Mouse (Mus musculus) hindbrain, embryonic 16.5 days (tissue): ENCODE results near the gene 1110051M20Rik. TPM values are rescaled to one million over a fixed set of nuclear protein-coding genes. Genes with fewer than 3 reads are reported as not detected.

Experiments
- microRNA-seq: library from miRNA; unstranded; fragments of <30 nt; microRNA quantifications from one replicate; pipeline ENCODE4, GENCODE M21; 2017
- polyA plus RNA-seq: library from polyadenylated mRNA; unstranded; fragments of >200 nt; fragmentation: Nextera tagmentation; extraction: Ambion mirVana; gene quantifications from 2 replicates; pipeline ENCODE4 v1.2.1, GENCODE M21; 2015

Gene 1110051M20Rik
- polyA plus RNA-seq, 1 experiment from 2014 or later = 163 TPM

Small RNAs within 50 kb of the gene (microRNA-seq; reads per million reads assigned to microRNA genes)
- not detected for gene Gm22071

Other genes with a start within 250 kb of the 1110051M20Rik start
- 2.6 and 3.1 TPM in 2 replicates for gene Nr1h3, start 241.9 kb downstream of the 1110051M20Rik start, polyA plus RNA-seq
- 38.6 and 43.2 TPM in 2 replicates for gene Acp2, start 241.8 kb downstream of the 1110051M20Rik start, polyA plus RNA-seq
- gene Ddb2, start 207.7 kb downstream of the 1110051M20Rik start, polyA plus RNA-seq = 16.1 and 17.4 TPM in 2 replicates
- gene Pacsin3, start 188.8 kb downstream of the 1110051M20Rik start, polyA plus RNA-seq = 21.8 and 24.5 TPM in 2 replicates
- 61.2 and 67.7 TPM in 2 replicates for gene Arfgap2, start 179.7 kb downstream of the 1110051M20Rik start, polyA plus RNA-seq
- 4.5 and 5.3 TPM in 2 replicates for gene Lrp4, start 12.8 kb upstream of the 1110051M20Rik start, polyA plus RNA-seq
- 90.1 and 101 TPM in 2 replicates for gene Ckap5, start 82.1 kb upstream of the 1110051M20Rik start, polyA plus RNA-seq
- 0.08 and 0.32 TPM in 2 replicates for gene F2, start 191.7 kb upstream of the 1110051M20Rik start, polyA plus RNA-seq
- 9.9 and 11.4 TPM in 2 replicates for gene Zfp408, start 205.1 kb upstream of the 1110051M20Rik start, polyA plus RNA-seq
- 89.5 and 98.5 TPM in 2 replicates for gene Arhgap1, start 205.2 kb upstream of the 1110051M20Rik start, polyA plus RNA-seq